Mouse (Mus musculus): ENCODE results near the gene Flt3l.

GRCm38 (mm10) chr7:45122561-45123185, 13.6 kb downstream of the Flt3l start:
- TF ChIP-seq CTCF (IDR thresholded peaks at IDR 0.05) (no peak), POLR2A (IDR thresholded peaks at IDR 0.05; ENCODE audit: insufficient read depth, low read depth, low read length) (no peak), EP300 (IDR thresholded peaks at IDR 0.05; ENCODE audit: insufficient read depth, low read depth, low read length) (no peak)
